Mouse (Mus musculus): ENCODE results near the gene Nfia.
A peak's percentile ranks its signal among the peaks of the same experiment; 100 is the strongest.

The Nfia gene

GRCm38 (mm10) chr4:97772641-97773040 lies at the start of gene Nfia:
Gene Nfia (plus strand): TSS chr4:97772734.
- no peak for DNase-seq (ENCODE audit: low spot score)

GRCm38 (mm10) chr4:97723374-97723773 lies 49.2 kb upstream of the Nfia start:
- DNase-seq (ENCODE audit: low spot score), result no peak

- DNase-seq (ENCODE audit: low spot score), result no peak
Observed at GRCm38 (mm10) chr4:97728520-97728919, 44.0 kb upstream of the Nfia start.

GRCm38 (mm10) chr4:97729999-97730398 lies 42.5 kb upstream of the Nfia start:
- DNase-seq (ENCODE audit: low spot score), result no peak

GRCm38 (mm10) chr4:97730416-97730815 lies 42.1 kb upstream of the Nfia start:
- DNase-seq (ENCODE audit: low spot score), result no peak

- DNase-seq (ENCODE audit: low spot score), result no peak
Observed at GRCm38 (mm10) chr4:97733392-97733791, 39.1 kb upstream of the Nfia start.

GRCm38 (mm10) chr4:97743932-97744331 lies 28.6 kb upstream of the Nfia start:
- DNase-seq (ENCODE audit: low spot score), result no peak

GRCm38 (mm10) chr4:97745296-97746105 lies 27.0 kb upstream of the Nfia start:
- peak; percentile 71 for DNase-seq (ENCODE audit: low spot score)

GRCm38 (mm10) chr4:97746106-97746900 lies 26.2 kb upstream of the Nfia start:
- no peak for DNase-seq (ENCODE audit: low spot score)

- DNase-seq (ENCODE audit: low spot score), result no peak
Observed at GRCm38 (mm10) chr4:97750401-97750800, 22.1 kb upstream of the Nfia start.

- peak; percentile 87 for DNase-seq (ENCODE audit: low spot score)
Observed at GRCm38 (mm10) chr4:97751030-97751482, 21.5 kb upstream of the Nfia start.

- no peak for DNase-seq (ENCODE audit: low spot score)
Observed at GRCm38 (mm10) chr4:97751483-97752251, 20.9 kb upstream of the Nfia start.

- DNase-seq (ENCODE audit: low spot score), result no peak
Observed at GRCm38 (mm10) chr4:97752276-97753010, 20.1 kb upstream of the Nfia start.

GRCm38 (mm10) chr4:97753521-97753920 lies 19.0 kb upstream of the Nfia start:
- no peak for DNase-seq (ENCODE audit: low spot score)

- DNase-seq (ENCODE audit: low spot score), result no peak
Observed at GRCm38 (mm10) chr4:97754241-97754640, 18.3 kb upstream of the Nfia start.

- DNase-seq (ENCODE audit: low spot score), result no peak
Observed at GRCm38 (mm10) chr4:97757207-97757977, 15.1 kb upstream of the Nfia start.

GRCm38 (mm10) chr4:97757978-97758461 lies 14.5 kb upstream of the Nfia start:
- DNase-seq (ENCODE audit: low spot score), result no peak

- DNase-seq (ENCODE audit: low spot score), result no peak
Observed at GRCm38 (mm10) chr4:97758661-97759060, 13.9 kb upstream of the Nfia start.

- no peak for DNase-seq (ENCODE audit: low spot score)
Observed at GRCm38 (mm10) chr4:97764616-97765015, 7.9 kb upstream of the Nfia start.

- DNase-seq (ENCODE audit: low spot score), result no peak
Observed at GRCm38 (mm10) chr4:97765341-97766020, 7.1 kb upstream of the Nfia start.

Data from ovary, postnatal 14 days (tissue).